Mouse (Mus musculus) bone marrow macrophage, adult 2 months (primary cell): ENCODE results near the gene Ahdc1.

ENCODE experiments used
- CTCF ChIP-seq: IDR thresholded peaks from 2 replicates; pipeline ENCODE4 v1.5.1; 2012; ENCODE audit warnings: low read depth, mild to moderate bottlenecking, low read length, moderate library complexity
- POLR2A ChIP-seq: IDR thresholded peaks from 2 replicates; pipeline ENCODE4 v1.6.1; 2012; ENCODE audit warnings: mild to moderate bottlenecking, low read depth, low read length, borderline replicate concordance

DNA sequence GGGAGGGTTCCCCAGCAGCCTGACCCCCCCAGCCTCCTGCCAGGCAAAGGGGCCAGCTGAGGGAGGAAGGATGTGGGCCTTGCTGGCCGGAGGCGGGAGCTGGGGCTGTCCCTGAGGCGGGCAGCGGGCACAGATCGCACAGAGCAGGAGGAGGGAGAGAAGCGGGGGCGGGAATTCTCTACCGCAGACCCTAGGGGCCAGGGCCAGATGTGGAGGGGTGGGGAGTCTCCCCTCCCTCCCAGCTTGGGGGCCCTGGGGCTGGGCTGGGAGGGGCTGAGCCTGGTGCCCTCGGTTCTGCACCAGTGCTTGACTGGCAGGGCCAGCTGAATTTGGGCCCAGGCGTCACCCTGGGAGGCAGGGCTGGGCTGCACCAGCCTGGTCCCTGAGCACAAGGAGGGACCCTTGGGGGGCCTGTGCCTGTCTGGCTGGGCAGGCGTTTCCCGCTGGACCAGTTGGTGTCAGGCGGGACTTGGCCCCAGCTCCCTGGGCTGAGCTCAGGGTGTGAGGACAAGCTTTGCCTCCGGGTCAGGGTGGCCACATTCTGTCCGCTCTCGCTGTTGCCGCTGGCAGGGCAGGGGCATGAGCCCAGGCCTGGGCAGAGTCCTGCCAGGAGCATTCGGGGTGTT lies 2.3 kb downstream of the Ahdc1 start:
- TF ChIP-seq POLR2A, result no peak
- TF ChIP-seq CTCF, result no peak
